Mouse (Mus musculus): ENCODE results near the gene Krtap26-1. TPM values are rescaled to one million over a fixed set of nuclear protein-coding genes. Genes with fewer than 3 reads are reported as not detected.

The Krtap26-1 gene
- total and polyA plus RNA-seq, 2 experiments = not detected

DNA sequence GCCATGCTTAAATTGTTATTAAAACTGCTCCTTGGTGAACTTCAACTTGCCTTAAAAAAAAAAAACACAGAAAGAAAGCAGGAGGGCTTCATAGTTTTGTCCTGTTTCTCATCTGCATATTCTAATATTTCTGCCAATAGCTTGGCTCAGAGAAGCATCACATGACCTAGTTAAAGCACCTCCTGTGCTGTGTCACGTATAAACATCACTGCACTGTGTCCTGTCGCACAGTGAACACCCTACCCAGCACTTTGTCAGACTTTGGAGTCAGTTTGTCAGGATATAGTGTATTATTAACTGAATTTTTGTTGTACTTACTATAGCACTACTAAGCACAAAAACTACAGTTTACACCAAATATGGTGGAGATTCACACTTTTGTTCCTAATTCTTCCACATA is 4.4 kb upstream of the Krtap26-1 start:
- no peaks in the 10 kb centered on the region for H3K36me3 ChIP-seq (ENCODE audit: control insufficient read depth, insufficient read depth, low read length)

GRCm38 (mm10) chr16:88651082-88651481 is 3.5 kb upstream of the Krtap26-1 start:
- H3K27ac ChIP-seq (replicated peaks; ENCODE audit: insufficient read depth, low read depth, low read length) = no peak overlapping the region
- TF ChIP-seq POLR2A (IDR thresholded peaks at IDR 0.05; ENCODE audit: extremely low read depth, insufficient read depth, low read length) (no peak), CTCF (IDR thresholded peaks at IDR 0.05; ENCODE audit: low read depth, low read length) (no peak)
- H3K79me2 ChIP-seq (ENCODE audit: control insufficient read depth, insufficient read depth, low read length) = no peaks in the 10 kb centered on the region
- H3K36me3 ChIP-seq (ENCODE audit: control insufficient read depth, insufficient read depth, low read length) = no peaks in the 10 kb centered on the region
- no peak overlapping the region for H3K4me3 ChIP-seq (ENCODE audit: insufficient read depth, low read depth, low read length)
- H3K27me3 ChIP-seq (ENCODE audit: control insufficient read depth, insufficient read depth, low read length) = no peaks in the 10 kb centered on the region
- 78% methylated on average over 1 of the region's 1 CpGs for WGBS
- DNase-seq (ENCODE audit: extremely low read depth, low read depth, low spot score) = no peak
- H3K4me1 ChIP-seq (ENCODE audit: control insufficient read depth, insufficient read depth, low read length) = no peaks in the 10 kb centered on the region
- H3K9ac ChIP-seq (ENCODE audit: low read depth, low read length) = no peak overlapping the region

More for the DNA sequence above, 4.4 kb upstream of the Krtap26-1 start:
- Histone ChIP-seq H3K9ac (ENCODE audit: low read depth, low read length) (no peak overlapping the region), H3K27ac (replicated peaks; ENCODE audit: insufficient read depth, low read depth, low read length) (no peak overlapping the region), H3K27me3 (ENCODE audit: control insufficient read depth, insufficient read depth, low read length) (no peaks in the 10 kb centered on the region), H3K4me3 (ENCODE audit: insufficient read depth, low read depth, low read length) (no peak overlapping the region), H3K79me2 (ENCODE audit: control insufficient read depth, insufficient read depth, low read length) (no peaks in the 10 kb centered on the region), H3K4me1 (ENCODE audit: control insufficient read depth, insufficient read depth, low read length) (no peaks in the 10 kb centered on the region)
- DNase-seq (ENCODE audit: extremely low read depth, low read depth, low spot score) = no peak
- WGBS = 26% methylated on average over 2 of the region's 2 CpGs
- TF ChIP-seq POLR2A (IDR thresholded peaks at IDR 0.05; ENCODE audit: extremely low read depth, insufficient read depth, low read length) (no peak), CTCF (IDR thresholded peaks at IDR 0.05; ENCODE audit: low read depth, low read length) (no peak)

- H3K4me1 ChIP-seq (ENCODE audit: control insufficient read depth, insufficient read depth, low read length) = peaks cover 5% of the 10 kb centered on the region; the same call in 1 of the 2 replicates
- no peak overlapping the region for H3K9ac ChIP-seq (ENCODE audit: low read depth, low read length)
- H3K27me3 ChIP-seq (ENCODE audit: control insufficient read depth, insufficient read depth, low read length) = no peaks in the 10 kb centered on the region
- H3K27ac ChIP-seq (replicated peaks; ENCODE audit: insufficient read depth, low read depth, low read length) = no peak overlapping the region
- no peaks in the 10 kb centered on the region for H3K79me2 ChIP-seq (ENCODE audit: control insufficient read depth, insufficient read depth, low read length)
- 87% methylated on average over 8 of the region's 8 CpGs for WGBS
- no peak for TF ChIP-seq POLR2A (IDR thresholded peaks at IDR 0.05; ENCODE audit: extremely low read depth, insufficient read depth, low read length)
- no peak for TF ChIP-seq CTCF (IDR thresholded peaks at IDR 0.05; ENCODE audit: low read depth, low read length)
- DNase-seq (ENCODE audit: extremely low read depth, low read depth, low spot score) = no peak
- no peak overlapping the region for H3K4me3 ChIP-seq (ENCODE audit: insufficient read depth, low read depth, low read length)
- no peaks in the 10 kb centered on the region for H3K36me3 ChIP-seq (ENCODE audit: control insufficient read depth, insufficient read depth, low read length)
Observed at GRCm38 (mm10) chr16:88646366-88647111, 1.1 kb downstream of the Krtap26-1 start.

GRCm38 (mm10) chr16:88640053-88640452 is 7.5 kb downstream of the Krtap26-1 start:
- DNase-seq (ENCODE audit: extremely low read depth, low read depth, low spot score) = no peak
- H3K79me2 ChIP-seq (ENCODE audit: control insufficient read depth, insufficient read depth, low read length) = no peaks in the 10 kb centered on the region
- no peak overlapping the region for H3K4me3 ChIP-seq (ENCODE audit: insufficient read depth, low read depth, low read length)
- peaks cover 5% of the 10 kb centered on the region; the same call in 1 of the 2 replicates for H3K4me1 ChIP-seq (ENCODE audit: control insufficient read depth, insufficient read depth, low read length)
- H3K9ac ChIP-seq (ENCODE audit: low read depth, low read length) = no peak overlapping the region
- H3K36me3 ChIP-seq (ENCODE audit: control insufficient read depth, insufficient read depth, low read length) = no peaks in the 10 kb centered on the region
- TF ChIP-seq POLR2A (IDR thresholded peaks at IDR 0.05; ENCODE audit: extremely low read depth, insufficient read depth, low read length) = no peak
- TF ChIP-seq CTCF (IDR thresholded peaks at IDR 0.05; ENCODE audit: low read depth, low read length) = no peak
- no peaks in the 10 kb centered on the region for H3K27me3 ChIP-seq (ENCODE audit: control insufficient read depth, insufficient read depth, low read length)
- WGBS = 76% methylated on average over 3 of the region's 3 CpGs
- H3K27ac ChIP-seq (replicated peaks; ENCODE audit: insufficient read depth, low read depth, low read length) = no peak overlapping the region

DNA sequence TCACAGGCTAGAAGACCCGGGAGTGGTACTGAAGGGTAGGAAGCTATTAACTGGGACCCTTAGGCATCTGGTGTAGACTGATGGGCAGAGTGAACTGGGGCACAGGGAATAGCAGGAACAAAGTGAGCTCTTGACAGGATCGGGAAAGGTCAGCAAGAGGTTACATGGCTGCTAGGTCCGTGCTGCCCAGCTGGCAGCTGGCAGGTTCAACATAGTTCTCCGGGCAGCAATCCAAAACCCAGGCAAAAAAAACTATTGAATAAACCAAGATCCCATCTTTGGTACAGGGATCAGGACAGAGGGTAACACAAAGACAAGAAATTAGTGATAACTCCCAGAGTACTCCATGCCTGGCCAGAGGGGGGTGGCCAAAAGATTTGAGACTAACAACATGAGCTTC is 12.5 kb downstream of the Krtap26-1 start:
- 17% methylated on average over 4 of the region's 4 CpGs for WGBS
- no peak overlapping the region for H3K9ac ChIP-seq (ENCODE audit: low read depth, low read length)
- DNase-seq (ENCODE audit: extremely low read depth, low read depth, low spot score) = peak; percentile 86

GRCm38 (mm10) chr16:88631474-88631873 is 16.1 kb downstream of the Krtap26-1 start:
- 19% methylated on average over 4 of the region's 4 CpGs for WGBS
- no peak overlapping the region for H3K27ac ChIP-seq (replicated peaks; ENCODE audit: insufficient read depth, low read depth, low read length)

More for the DNA sequence above, 12.5 kb downstream of the Krtap26-1 start:
- Histone ChIP-seq H3K4me3 (ENCODE audit: insufficient read depth, low read depth, low read length) (no peak overlapping the region), H3K79me2 (ENCODE audit: control insufficient read depth, insufficient read depth, low read length) (no peaks in the 10 kb centered on the region), H3K27me3 (ENCODE audit: control insufficient read depth, insufficient read depth, low read length) (no peaks in the 10 kb centered on the region), H3K36me3 (ENCODE audit: control insufficient read depth, insufficient read depth, low read length) (no peaks in the 10 kb centered on the region), H3K27ac (replicated peaks; ENCODE audit: insufficient read depth, low read depth, low read length) (no peak overlapping the region), H3K4me1 (ENCODE audit: control insufficient read depth, insufficient read depth, low read length) (peaks cover 2% of the 10 kb centered on the region; the same call in 1 of the 2 replicates)
- TF ChIP-seq CTCF (IDR thresholded peaks at IDR 0.05; ENCODE audit: low read depth, low read length) = no peak
- no peak for TF ChIP-seq POLR2A (IDR thresholded peaks at IDR 0.05; ENCODE audit: extremely low read depth, insufficient read depth, low read length)

More at GRCm38 (mm10) chr16:88631474-88631873, 16.1 kb downstream of the Krtap26-1 start:
- peak; percentile 87 for DNase-seq (ENCODE audit: extremely low read depth, low read depth, low spot score)
- Histone ChIP-seq H3K4me1 (ENCODE audit: control insufficient read depth, insufficient read depth, low read length) (peaks cover 2% of the 10 kb centered on the region; the same call in 1 of the 2 replicates), H3K27me3 (ENCODE audit: control insufficient read depth, insufficient read depth, low read length) (no peaks in the 10 kb centered on the region), H3K79me2 (ENCODE audit: control insufficient read depth, insufficient read depth, low read length) (no peaks in the 10 kb centered on the region), H3K4me3 (ENCODE audit: insufficient read depth, low read depth, low read length) (no peak overlapping the region), H3K36me3 (ENCODE audit: control insufficient read depth, insufficient read depth, low read length) (no peaks in the 10 kb centered on the region), H3K9ac (ENCODE audit: low read depth, low read length) (no peak overlapping the region)
- TF ChIP-seq CTCF (IDR thresholded peaks at IDR 0.05; ENCODE audit: low read depth, low read length) = peak; percentile 25; the same call in 1 of the 2 replicates
- TF ChIP-seq POLR2A (IDR thresholded peaks at IDR 0.05; ENCODE audit: extremely low read depth, insufficient read depth, low read length) = no peak
